Mouse (Mus musculus) C2C12 (cell line): ENCODE data around the gene Pcnx.

Source experiments
- CTCF ChIP-seq: IDR thresholded peaks from one replicate; pipeline ENCODE4 v1.5.1; 2011; ENCODE audit not compliant: control insufficient read depth, insufficient read depth, insufficient read length
- USF1 ChIP-seq: IDR thresholded peaks from one replicate; pipeline ENCODE4 v1.6.1; 2011; ENCODE audit warnings: low read depth, mild to moderate bottlenecking, control low read depth, moderate library complexity

GRCm38 (mm10) chr12:81844572-81844971 lies 15.3 kb upstream of the Pcnx start:
- TF ChIP-seq USF1, result no peak
- no peak for TF ChIP-seq CTCF
